Mouse (Mus musculus) neural tube, embryonic 12.5 days (tissue): Measurements from ENCODE around the gene Fads1. TPM values are rescaled to one million over a fixed set of nuclear protein-coding genes. Genes with fewer than 3 reads are reported as not detected.
A peak's percentile ranks its signal among the peaks of the same experiment; 100 is the strongest.

Experiments
- ATAC-seq: fragments of 200-750 bp; cut with Nextera tagmentation; 2 replicates; pipeline ENCODE4 v1.8.0; 2017; ENCODE audit warnings: low read depth, mild to moderate bottlenecking, moderate TSS enrichment, moderate library complexity; ENCODE audit not compliant: low FRiP score
- H3K27ac ChIP-seq: fragments of 300-500 bp; sonication (generic); 2 replicates; pipeline ENCODE4 v1.5.1; 2016
- H3K27me3 ChIP-seq: fragments of 300-500 bp; sonication (generic); replicated peaks from 2 replicates; pipeline ENCODE4 v1.6.1; 2016; ENCODE audit warnings: mild to moderate bottlenecking
- H3K36me3 ChIP-seq: fragments of 300-500 bp; sonication (generic); 2 replicates; pipeline ENCODE4 v1.6.1; 2016; ENCODE audit warnings: mild to moderate bottlenecking
- H3K4me1 ChIP-seq: fragments of 300-500 bp; sonication (generic); 2 replicates; pipeline ENCODE4 v1.6.1; 2016
- H3K4me2 ChIP-seq: fragments of 300-500 bp; sonication (generic); replicated peaks from 2 replicates; pipeline ENCODE4 v1.6.1; 2016; ENCODE audit warnings: mild to moderate bottlenecking
- H3K4me3 ChIP-seq: fragments of 300-500 bp; sonication (generic); 2 replicates; pipeline ENCODE4 v1.5.1; 2016
- H3K9ac ChIP-seq: fragments of 300-500 bp; sonication (generic); 2 replicates; pipeline ENCODE4 v1.6.1; 2016; ENCODE audit warnings: mild to moderate bottlenecking
- H3K9me3 ChIP-seq: fragments of 300-500 bp; sonication (generic); 2 replicates; pipeline ENCODE4 v1.6.1; 2016; ENCODE audit warnings: mild to moderate bottlenecking
- WGBS: fragments of 180-500 bp; shearing (Covaris S2); methylation state at CpG from one replicate; pipeline ENCODE4 v1.1.7; 2016; 5-methylcytosine and 5-hydroxymethylcytosine counted together
- polyA plus RNA-seq: library from polyadenylated mRNA; unstranded; fragments of >200 nt; fragmentation: Nextera tagmentation; extraction: Ambion mirVana; gene quantifications from 2 replicates; pipeline ENCODE4 v1.2.1, GENCODE M21; 2016

Fads1 gene
- polyA plus RNA-seq, 1 experiment from 2014 or later: 167 TPM

GRCm38 (mm10) chr19:10222656-10223055, 40.0 kb downstream of the Fads1 start:
- H3K9me3 ChIP-seq: no peaks in the 10 kb centered on the region
- H3K9ac ChIP-seq: no peak overlapping the region
- no peaks in the 10 kb centered on the region; the same call in 1 of the 2 replicates for H3K27me3 ChIP-seq
- no peak for ATAC-seq
- WGBS: 41% methylated on average over 8 of the region's 8 CpGs
- no peak overlapping the region for H3K4me2 ChIP-seq
- peaks cover 17% of the 10 kb centered on the region; the same call in 1 of the 2 replicates for H3K4me1 ChIP-seq
- H3K27ac ChIP-seq: no peak overlapping the region
- H3K36me3 ChIP-seq: no peaks in the 10 kb centered on the region
- no peak overlapping the region for H3K4me3 ChIP-seq

GRCm38 (mm10) chr19:10223561-10223960, 40.9 kb downstream of the Fads1 start:
- no peak overlapping the region for H3K9ac ChIP-seq
- H3K36me3 ChIP-seq: no peaks in the 10 kb centered on the region
- H3K27me3 ChIP-seq: no peaks in the 10 kb centered on the region; the same call in 1 of the 2 replicates
- no peak overlapping the region for H3K4me3 ChIP-seq
- H3K4me1 ChIP-seq: peaks cover 17% of the 10 kb centered on the region
- WGBS: 77% methylated on average over 4 of the region's 4 CpGs
- H3K9me3 ChIP-seq: no peaks in the 10 kb centered on the region
- H3K4me2 ChIP-seq: no peak overlapping the region
- H3K27ac ChIP-seq: no peak overlapping the region
- ATAC-seq: no peak

GRCm38 (mm10) chr19:10224637-10225453, 42.2 kb downstream of the Fads1 start:
- H3K9ac ChIP-seq: no peak overlapping the region
- H3K4me1 ChIP-seq: peaks cover 17% of the 10 kb centered on the region
- no peaks in the 10 kb centered on the region; the same call in 1 of the 2 replicates for H3K27me3 ChIP-seq
- peak overlapping the region; percentile 35; the same call in 1 of the 2 replicates for H3K4me2 ChIP-seq
- WGBS: 33% methylated on average over 26 of the region's 26 CpGs
- no peak overlapping the region for H3K27ac ChIP-seq
- no peak overlapping the region for H3K4me3 ChIP-seq
- H3K36me3 ChIP-seq: no peaks in the 10 kb centered on the region
- no peaks in the 10 kb centered on the region for H3K9me3 ChIP-seq
- no peak for ATAC-seq

GRCm38 (mm10) chr19:10225767-10226166, 43.1 kb downstream of the Fads1 start:
- Histone ChIP-seq H3K27ac (no peak overlapping the region), H3K9ac (no peak overlapping the region), H3K27me3 (no peaks in the 10 kb centered on the region; the same call in 1 of the 2 replicates), H3K4me3 (no peak overlapping the region), H3K9me3 (no peaks in the 10 kb centered on the region), H3K36me3 (no peaks in the 10 kb centered on the region), H3K4me1 (peaks cover 17% of the 10 kb centered on the region), H3K4me2 (no peak overlapping the region)
- 92% methylated on average over 4 of the region's 4 CpGs for WGBS
- no peak for ATAC-seq

- WGBS: 13% methylated on average over 7 of the region's 7 CpGs
Measured at GRCm38 (mm10) chr19:10231016-10231415, 48.3 kb downstream of the Fads1 start.

GRCm38 (mm10) chr19:10231871-10232270, 49.2 kb downstream of the Fads1 start:
- H3K9ac ChIP-seq: no peak overlapping the region
- H3K27me3 ChIP-seq: no peaks in the 10 kb centered on the region; the same call in none of the 2 replicates
- no peak overlapping the region for H3K27ac ChIP-seq
- 18% methylated on average over 5 of the region's 5 CpGs for WGBS
- no peaks in the 10 kb centered on the region for H3K36me3 ChIP-seq
- ATAC-seq: no peak
- H3K4me3 ChIP-seq: no peak overlapping the region
- no peak overlapping the region for H3K4me2 ChIP-seq
- no peaks in the 10 kb centered on the region for H3K9me3 ChIP-seq
- peaks cover 5% of the 10 kb centered on the region for H3K4me1 ChIP-seq

More at GRCm38 (mm10) chr19:10231016-10231415, 48.3 kb downstream of the Fads1 start:
- no peaks in the 10 kb centered on the region; the same call in none of the 2 replicates for H3K27me3 ChIP-seq
- no peaks in the 10 kb centered on the region for H3K9me3 ChIP-seq
- H3K27ac ChIP-seq: no peak overlapping the region
- H3K4me3 ChIP-seq: no peak overlapping the region
- H3K36me3 ChIP-seq: no peaks in the 10 kb centered on the region
- ATAC-seq: no peak
- peaks cover 5% of the 10 kb centered on the region for H3K4me1 ChIP-seq
- H3K4me2 ChIP-seq: no peak overlapping the region
- H3K9ac ChIP-seq: no peak overlapping the region

- no peak overlapping the region for H3K9ac ChIP-seq
- peaks cover 5% of the 10 kb centered on the region for H3K4me1 ChIP-seq
- no peak for ATAC-seq
- no peaks in the 10 kb centered on the region; the same call in none of the 2 replicates for H3K27me3 ChIP-seq
- WGBS: 27% methylated on average over 9 of the region's 9 CpGs
- no peaks in the 10 kb centered on the region for H3K9me3 ChIP-seq
- H3K4me3 ChIP-seq: no peak overlapping the region
- H3K36me3 ChIP-seq: no peaks in the 10 kb centered on the region
- no peak overlapping the region for H3K27ac ChIP-seq
- H3K4me2 ChIP-seq: no peak overlapping the region
Measured at GRCm38 (mm10) chr19:10232327-10233017, 49.8 kb downstream of the Fads1 start.

- no peak for ATAC-seq
- Histone ChIP-seq H3K27ac (no peak overlapping the region), H3K9ac (no peak overlapping the region), H3K4me2 (no peak overlapping the region), H3K27me3 (peaks cover 15% of the 10 kb centered on the region), H3K9me3 (no peaks in the 10 kb centered on the region), H3K4me3 (no peak overlapping the region), H3K4me1 (peaks cover 18% of the 10 kb centered on the region), H3K36me3 (no peaks in the 10 kb centered on the region)
- WGBS: 81% methylated on average over 9 of the region's 9 CpGs
Measured at GRCm38 (mm10) chr19:10235784-10236565, 53.3 kb downstream of the Fads1 start.

GRCm38 (mm10) chr19:10238477-10238876, 55.8 kb downstream of the Fads1 start:
- 74% methylated on average over 3 of the region's 3 CpGs for WGBS
- Histone ChIP-seq H3K36me3 (no peaks in the 10 kb centered on the region), H3K27me3 (peaks cover 15% of the 10 kb centered on the region), H3K9me3 (no peaks in the 10 kb centered on the region), H3K4me1 (peaks cover 17% of the 10 kb centered on the region), H3K4me3 (no peak overlapping the region), H3K27ac (no peak overlapping the region), H3K9ac (no peak overlapping the region), H3K4me2 (no peak overlapping the region)
- ATAC-seq: no peak

GRCm38 (mm10) chr19:10239419-10239818, 56.7 kb downstream of the Fads1 start:
- Histone ChIP-seq H3K9ac (no peak overlapping the region), H3K9me3 (no peaks in the 10 kb centered on the region), H3K4me1 (peaks cover 17% of the 10 kb centered on the region), H3K4me2 (no peak overlapping the region; the same call in 1 of the 2 replicates), H3K27ac (no peak overlapping the region), H3K27me3 (peaks cover 15% of the 10 kb centered on the region), H3K36me3 (no peaks in the 10 kb centered on the region), H3K4me3 (no peak overlapping the region)
- no peak for ATAC-seq
- WGBS: 60% methylated on average over 2 of the region's 2 CpGs

- H3K36me3 ChIP-seq: no peaks in the 10 kb centered on the region
- ATAC-seq: peak; percentile 41; the same call in 1 of the 2 replicates
- peak overlapping the region; percentile 83 for H3K4me2 ChIP-seq
- peaks cover 17% of the 10 kb centered on the region for H3K4me1 ChIP-seq
- H3K9ac ChIP-seq: peak overlapping the region; percentile 55; the same call in 1 of the 2 replicates
- peak overlapping the region; percentile 43 for H3K4me3 ChIP-seq
- peaks cover 15% of the 10 kb centered on the region for H3K27me3 ChIP-seq
- no peaks in the 10 kb centered on the region for H3K9me3 ChIP-seq
- whole genome bisulfite sequencing: 7% methylated on average over 26 of the region's 26 CpGs
- H3K27ac ChIP-seq: no peak overlapping the region
Measured at GRCm38 (mm10) chr19:10239975-10240653, 57.4 kb downstream of the Fads1 start.
